Mouse (Mus musculus) forebrain, postnatal 0 days (tissue): ENCODE measurements around the gene Ackr3. TPM values are rescaled to one million over a fixed set of nuclear protein-coding genes. Genes with fewer than 3 reads are reported as not detected.

ENCODE experiments used
- ATAC-seq: fragments of 200-750 bp; cut with Nextera tagmentation; 2 replicates; pipeline ENCODE4 v1.8.0; 2017; ENCODE audit warnings: mild to moderate bottlenecking, moderate library complexity
- DNase-seq: peaks from one replicate; pipeline ENCODE4 v3.0.0-alpha.2; 2015
- H3K27ac ChIP-seq: fragments of 300-500 bp; sonication (generic); 2 replicates; pipeline ENCODE4 v1.5.1; 2014; ENCODE audit warnings: low read depth, mild to moderate bottlenecking, antibody characterized with exemption, low read length, moderate library complexity, mixed read lengths
- H3K27me3 ChIP-seq: fragments of 300-500 bp; sonication (generic); 2 replicates; pipeline ENCODE4 v1.6.1; 2014; ENCODE audit warnings: mild to moderate bottlenecking, low read length, mixed read lengths; ENCODE audit not compliant: insufficient read depth
- H3K36me3 ChIP-seq: fragments of 300-500 bp; sonication (generic); 2 replicates; pipeline ENCODE4 v1.6.1; 2014; ENCODE audit warnings: mild to moderate bottlenecking, moderate library complexity; ENCODE audit not compliant: insufficient read depth
- H3K4me1 ChIP-seq: fragments of 300-500 bp; sonication (generic); 2 replicates; pipeline ENCODE4 v1.6.1; 2014; ENCODE audit warnings: antibody characterized with exemption; ENCODE audit not compliant: insufficient read depth
- H3K4me2 ChIP-seq: fragments of 300-500 bp; sonication (generic); 2 replicates; pipeline ENCODE4 v1.6.1; 2014; ENCODE audit warnings: low read depth, mild to moderate bottlenecking, moderate library complexity
- H3K4me3 ChIP-seq: fragments of 300-500 bp; sonication (generic); 2 replicates; pipeline ENCODE4 v1.5.1; 2014; ENCODE audit warnings: low read depth, low read length, mixed read lengths
- H3K9ac ChIP-seq: fragments of 300-500 bp; sonication (generic); 2 replicates; pipeline ENCODE4 v1.6.1; 2014; ENCODE audit warnings: mild to moderate bottlenecking
- H3K9me3 ChIP-seq: fragments of 300-500 bp; sonication (generic); 2 replicates; pipeline ENCODE4 v1.6.1; 2016; ENCODE audit warnings: low read length
- CTCF ChIP-seq: sonication (generic); IDR thresholded peaks from 2 replicates; pipeline ENCODE4 v1.5.1; 2016; ENCODE audit warnings: antibody characterized with exemption, control low read depth, low read depth
- WGBS: fragments of 180-500 bp; shearing (Covaris S2); extraction: QIAGEN DNeasy Blood & Tissue Kit; methylation state at CpG from one replicate; pipeline ENCODE4 v1.1.7; 2014; 5-methylcytosine and 5-hydroxymethylcytosine counted together
- polyA plus RNA-seq: library from polyadenylated mRNA; unstranded; fragments of >200 nt; fragmentation: Nextera tagmentation; extraction: Ambion mirVana; gene quantifications from 2 replicates; pipeline ENCODE4 v1.2.1, GENCODE M21; 2015
- total RNA-seq: library from RNA; depleted of rRNA; stranded (reverse); fragments of >200 nt; gene quantifications from 2 replicates; pipeline ENCODE4 v1.2.3, GENCODE M21; 2014; rRNA removed

Gene Ackr3
- total and polyA plus RNA-seq, 2 experiments from 2014 or later = 10.0 to 10.2 TPM

- no peak for TF ChIP-seq CTCF
- no peaks in the 10 kb centered on the region for H3K36me3 ChIP-seq
- no peak overlapping the region for H3K4me3 ChIP-seq
- H3K27ac ChIP-seq = no peak overlapping the region
- H3K27me3 ChIP-seq = no peaks in the 10 kb centered on the region
- H3K4me1 ChIP-seq = no peaks in the 10 kb centered on the region
- no peak overlapping the region for H3K4me2 ChIP-seq
- no peaks in the 10 kb centered on the region for H3K9me3 ChIP-seq
- no peak for DNase-seq
- WGBS = 77% methylated on average over 3 of the region's 3 CpGs
- no peak for ATAC-seq
- no peak overlapping the region for H3K9ac ChIP-seq
These were observed 47.4 kb downstream of the Ackr3 start for GRCm38 (mm10) chr1:90251156-90251555.

GRCm38 (mm10) chr1:90253465-90253864 lies 49.7 kb downstream of the Ackr3 start:
- DNase-seq (no peak), ATAC-seq (no peak)
- H3K27ac ChIP-seq = no peak overlapping the region
- TF ChIP-seq CTCF = no peak
- WGBS = 79% methylated on average over 10 of the region's 10 CpGs
- no peaks in the 10 kb centered on the region for H3K36me3 ChIP-seq
- no peaks in the 10 kb centered on the region for H3K4me1 ChIP-seq
- H3K4me3 ChIP-seq = no peak overlapping the region
- H3K9ac ChIP-seq = no peak overlapping the region
- no peak overlapping the region for H3K4me2 ChIP-seq
- H3K27me3 ChIP-seq = no peaks in the 10 kb centered on the region
- no peaks in the 10 kb centered on the region for H3K9me3 ChIP-seq

- TF ChIP-seq CTCF = no peak
- no peak for ATAC-seq
- no peak overlapping the region for H3K4me3 ChIP-seq
- H3K9me3 ChIP-seq = no peaks in the 10 kb centered on the region
- H3K4me2 ChIP-seq = no peak overlapping the region
- no peaks in the 10 kb centered on the region for H3K4me1 ChIP-seq
- H3K27ac ChIP-seq = no peak overlapping the region
- 87% methylated on average over 11 of the region's 11 CpGs for WGBS
- no peaks in the 10 kb centered on the region for H3K36me3 ChIP-seq
- no peak overlapping the region for H3K9ac ChIP-seq
- no peak for DNase-seq
- H3K27me3 ChIP-seq = no peaks in the 10 kb centered on the region
These were observed 54.6 kb downstream of the Ackr3 start for GRCm38 (mm10) chr1:90258253-90258887.

- TF ChIP-seq CTCF = no peak
- ATAC-seq = no peak
- H3K4me1 ChIP-seq = no peaks in the 10 kb centered on the region
- 93% methylated on average over 11 of the region's 11 CpGs for WGBS
- no peaks in the 10 kb centered on the region for H3K27me3 ChIP-seq
- H3K27ac ChIP-seq = no peak overlapping the region
- DNase-seq = no peak
- no peaks in the 10 kb centered on the region for H3K36me3 ChIP-seq
- no peak overlapping the region for H3K4me3 ChIP-seq
- H3K4me2 ChIP-seq = no peak overlapping the region
- H3K9me3 ChIP-seq = no peaks in the 10 kb centered on the region
- no peak overlapping the region for H3K9ac ChIP-seq
These were observed 57.2 kb downstream of the Ackr3 start for GRCm38 (mm10) chr1:90260704-90261581.

GRCm38 (mm10) chr1:90262380-90262779 lies 58.6 kb downstream of the Ackr3 start:
- no peak overlapping the region for H3K4me3 ChIP-seq
- H3K9me3 ChIP-seq = no peaks in the 10 kb centered on the region
- no peak overlapping the region for H3K4me2 ChIP-seq
- no peaks in the 10 kb centered on the region for H3K36me3 ChIP-seq
- no peak for ATAC-seq
- H3K4me1 ChIP-seq = no peaks in the 10 kb centered on the region
- no peak overlapping the region for H3K27ac ChIP-seq
- no peak overlapping the region for H3K9ac ChIP-seq
- no peak for TF ChIP-seq CTCF
- H3K27me3 ChIP-seq = no peaks in the 10 kb centered on the region
- 67% methylated on average over 8 of the region's 8 CpGs for WGBS
- DNase-seq = no peak

Other genes with a start within 250 kb of the Ackr3 start
- gene Asb18, start 189.3 kb upstream of the Ackr3 start, total RNA-seq = 0.54 and 1.4 TPM in 2 replicates
- 0.13 and 0.33 TPM in 2 replicates for gene Asb18, start 189.3 kb upstream of the Ackr3 start, polyA plus RNA-seq
- gene Iqca, start 50.6 kb upstream of the Ackr3 start, total RNA-seq = 0.52 and 0.92 TPM in 2 replicates
- 0.60 and 1.5 TPM in 2 replicates for gene Iqca, start 50.6 kb upstream of the Ackr3 start, polyA plus RNA-seq